Mouse (Mus musculus): ENCODE results near the gene Scd2.
A peak's percentile ranks its signal among the peaks of the same experiment; 100 is the strongest.
"Not testable (repeated sequence)": the region's sequence is repeated elsewhere in the genome, so short reads cannot be mapped to it uniquely, and the experiment has no call there.

Scd2 gene

DNA sequence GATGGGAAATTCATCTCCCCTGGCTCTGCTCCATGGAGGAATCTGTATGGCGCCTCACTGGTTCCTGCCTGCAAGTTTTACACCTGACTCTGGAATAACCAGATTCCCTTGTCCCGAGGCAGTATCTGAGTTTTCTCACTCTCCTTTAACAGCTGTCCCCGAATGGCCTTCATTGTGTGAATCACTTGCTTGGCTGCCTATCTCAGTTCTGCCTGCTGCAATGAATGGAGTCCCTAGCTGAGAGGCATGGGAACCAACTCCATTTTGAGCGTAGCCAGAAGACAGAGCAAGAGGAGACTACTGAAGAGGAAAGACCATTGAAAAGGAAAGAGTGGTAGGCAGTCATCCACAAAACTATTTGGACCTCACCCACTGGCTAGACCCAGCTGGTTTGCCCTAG lies 19.8 kb upstream of the Scd2 start:
- peak; percentile 31 for DNase-seq (ENCODE audit: low read depth, low spot score)

DNA sequence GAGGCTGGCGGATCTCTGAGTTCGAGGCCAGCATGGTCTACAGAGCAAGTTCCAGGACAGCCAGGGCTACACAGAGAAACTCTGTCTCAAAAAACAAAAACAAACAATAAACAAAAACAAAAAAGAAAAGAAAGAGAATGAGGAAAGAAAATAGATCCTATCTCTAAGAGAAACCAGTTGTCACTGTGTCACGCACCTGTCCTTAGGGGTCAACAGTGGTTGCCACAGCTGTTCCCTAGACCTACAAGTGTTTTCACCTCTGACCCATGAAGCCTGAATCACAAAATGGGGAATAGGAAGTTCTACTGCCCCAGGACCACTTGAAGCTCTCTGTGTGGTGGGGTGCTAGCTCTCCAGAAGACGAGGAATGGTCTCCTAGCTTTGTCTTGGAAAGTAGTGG lies 19.0 kb upstream of the Scd2 start:
- no peak for DNase-seq (ENCODE audit: low read depth, low spot score)

DNA sequence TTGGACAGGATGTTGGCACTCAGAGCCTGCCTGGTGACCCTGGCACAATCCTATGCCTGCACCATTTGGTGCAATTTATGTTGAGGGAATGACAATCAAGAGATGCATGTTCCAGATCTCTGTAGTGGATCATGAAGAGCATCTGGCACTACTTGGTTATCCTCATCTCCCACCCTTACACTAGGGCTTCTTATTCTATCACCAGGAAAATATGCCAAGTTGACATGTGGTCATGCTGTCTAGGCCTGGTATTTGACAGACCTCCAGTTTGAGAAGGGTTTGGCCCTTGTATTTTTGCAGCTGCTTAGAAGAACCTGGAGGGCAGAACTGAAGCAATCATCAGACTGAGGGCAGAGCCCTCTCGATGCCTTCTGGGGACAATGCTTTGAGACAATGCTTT lies 18.1 kb upstream of the Scd2 start:
- DNase-seq (ENCODE audit: low read depth, low spot score): peak; percentile 23

DNA sequence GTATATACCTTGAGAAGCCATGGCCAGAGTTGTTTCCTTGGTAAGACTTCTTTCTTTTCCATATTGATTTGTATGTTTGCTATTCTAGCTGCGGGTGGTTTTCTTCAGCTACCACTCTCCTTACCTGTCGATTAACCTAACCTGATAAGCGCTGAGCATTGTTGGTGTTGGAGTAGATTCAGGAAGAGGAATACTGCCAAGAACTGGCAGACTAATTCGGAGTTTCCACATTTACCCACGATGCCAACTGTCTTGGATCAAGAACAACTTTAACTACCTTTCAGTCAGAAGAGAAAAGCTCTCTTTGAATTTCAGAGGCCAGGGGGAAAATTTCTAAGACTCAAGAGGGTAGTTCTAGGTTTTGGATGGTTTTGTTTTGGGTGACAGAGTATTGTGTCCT lies 16.6 kb upstream of the Scd2 start:
- DNase-seq (ENCODE audit: low read depth, low spot score): peak; percentile 64

DNA sequence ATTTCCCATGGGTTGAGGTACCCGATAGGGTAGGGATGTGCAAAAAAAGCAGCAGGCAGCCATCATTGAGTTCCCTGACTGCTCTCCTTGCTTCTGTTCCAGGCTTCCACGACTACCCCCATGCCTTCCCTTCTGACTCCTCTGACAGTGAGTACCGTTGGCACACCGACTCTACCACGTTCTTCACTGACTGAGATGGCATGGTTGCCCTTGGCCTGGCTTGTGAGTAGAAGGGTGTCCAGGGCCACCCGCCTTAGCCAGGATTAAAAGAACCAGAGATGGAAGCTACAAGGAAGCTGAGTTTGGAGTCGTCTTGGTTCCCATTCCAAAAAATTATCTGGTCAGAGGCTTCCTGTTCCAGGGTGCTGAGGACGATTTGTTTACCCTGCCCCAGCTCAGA lies 15.5 kb upstream of the Scd2 start:
- no peak for DNase-seq (ENCODE audit: low read depth, low spot score)

DNA sequence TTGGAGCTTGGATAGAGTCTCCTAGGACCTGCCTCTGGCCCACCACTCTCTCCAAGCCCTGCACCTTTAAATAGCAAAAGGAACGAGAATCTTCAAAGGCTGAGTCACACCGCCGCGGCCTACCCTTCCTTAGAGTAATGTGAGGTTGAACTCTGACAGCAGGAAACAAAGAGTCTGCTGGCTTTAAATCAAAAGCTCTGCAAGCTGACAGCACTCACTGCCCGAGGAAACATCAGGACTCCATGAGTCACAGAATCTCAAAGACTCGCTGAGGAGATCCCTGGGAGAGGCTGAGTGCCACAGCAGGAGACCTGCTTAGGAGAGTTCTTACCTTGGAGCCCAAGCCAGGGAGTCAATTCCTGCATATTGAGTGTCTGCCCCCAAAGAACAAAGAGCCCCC lies 12.7 kb upstream of the Scd2 start:
- DNase-seq (ENCODE audit: low read depth, low spot score): peak; percentile 79

DNA sequence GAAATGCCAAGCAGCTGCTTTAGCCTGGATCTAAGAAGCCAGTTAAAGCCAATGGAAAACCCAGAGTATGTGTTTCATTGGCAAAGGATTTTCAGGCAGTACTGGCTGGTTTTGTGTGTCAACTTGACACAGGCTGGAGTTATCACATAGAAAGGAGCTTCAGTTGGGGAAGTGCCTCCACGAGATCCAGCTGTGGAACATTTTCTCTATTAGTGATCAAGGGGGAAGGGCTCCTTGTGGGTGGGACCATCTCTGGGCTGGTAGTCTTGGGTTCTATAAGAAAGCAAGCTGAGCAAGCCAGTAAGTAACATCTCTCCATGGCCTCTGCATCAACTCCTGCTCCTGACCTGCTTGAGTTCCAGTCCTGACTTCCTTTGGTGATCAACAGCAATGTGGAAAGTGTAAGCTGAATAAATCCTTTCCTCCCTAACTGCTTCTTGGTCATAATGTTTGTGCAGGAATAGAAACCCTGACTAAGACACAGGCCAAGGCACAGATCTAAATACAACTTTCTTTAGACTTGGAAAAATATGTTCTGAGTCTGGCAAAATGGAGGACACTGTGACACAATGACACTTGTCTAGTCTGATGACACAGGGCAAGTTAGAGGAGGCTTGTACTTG lies 11.5 kb upstream of the Scd2 start:
- not testable (repeated sequence) for DNase-seq (ENCODE audit: low read depth, low spot score)

DNA sequence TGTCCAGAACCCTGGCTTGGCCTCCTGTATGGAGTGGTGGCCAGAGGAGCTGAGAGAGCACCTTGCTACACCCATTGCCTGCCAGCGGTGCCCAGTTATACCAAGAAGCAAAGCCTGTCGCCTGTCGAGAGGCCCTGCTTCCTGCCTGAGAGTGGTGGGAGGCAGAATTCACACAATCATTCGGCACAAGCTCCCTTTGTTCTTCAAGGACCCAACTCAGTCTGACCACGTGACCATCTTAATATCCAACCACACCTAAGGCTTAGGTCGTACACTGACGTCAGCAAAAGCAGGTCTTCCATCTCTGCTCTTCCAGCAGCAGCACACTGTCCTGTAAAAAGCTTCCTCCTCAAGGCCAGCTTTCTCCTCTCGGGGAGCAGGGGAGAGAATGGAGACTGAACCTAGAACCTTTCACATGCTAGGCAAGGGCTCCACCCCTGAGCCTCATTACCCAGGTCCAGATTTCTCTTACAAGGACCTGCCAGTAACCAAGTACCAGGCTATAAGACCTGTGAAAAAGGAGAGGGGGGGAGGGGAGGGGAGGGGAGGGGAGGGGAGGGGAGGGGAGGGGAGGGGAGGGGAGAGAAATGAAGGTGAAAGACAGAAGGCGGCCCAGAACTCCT lies 10.8 kb upstream of the Scd2 start:
- no peak for DNase-seq (ENCODE audit: low read depth, low spot score)

DNA sequence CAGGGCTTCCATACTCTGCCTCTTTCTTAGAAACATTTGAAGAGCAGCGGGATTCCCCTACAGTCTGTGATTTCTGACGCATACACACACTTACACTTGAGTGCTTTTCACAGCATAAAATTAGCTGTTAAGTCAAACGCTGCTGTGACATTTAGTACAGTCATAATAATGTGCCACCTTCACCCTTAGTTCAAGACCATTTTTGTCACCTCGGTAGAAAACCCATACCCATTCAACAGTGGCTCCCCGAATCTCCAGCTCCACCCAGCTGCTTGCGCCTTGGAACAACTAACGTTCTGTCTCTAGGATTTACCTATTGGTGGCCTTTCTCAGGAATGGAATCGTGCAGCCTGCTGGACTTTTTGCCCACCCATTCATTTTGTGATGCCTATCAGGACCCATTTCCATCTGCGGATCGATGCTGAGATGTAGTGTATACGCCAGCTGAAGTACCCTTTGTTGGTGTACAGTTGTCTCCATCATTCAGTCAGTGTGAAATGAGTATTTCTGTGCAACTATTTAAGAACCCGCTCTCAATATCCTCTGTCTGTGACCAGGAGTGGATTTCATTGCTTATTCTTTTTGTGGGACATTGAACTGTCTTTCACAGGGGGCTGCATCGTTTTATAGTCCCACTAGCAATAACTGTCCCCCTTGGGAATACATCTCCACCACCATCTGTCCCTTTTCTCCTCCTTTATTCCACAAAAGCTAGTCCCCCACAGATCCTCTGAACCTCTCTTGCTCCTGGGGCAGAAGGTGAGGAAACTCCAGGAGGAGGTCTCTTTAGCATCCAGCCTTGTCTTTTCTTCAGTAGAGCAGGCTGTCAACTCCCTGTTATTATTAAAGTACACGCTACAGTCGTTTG lies 10.1 kb upstream of the Scd2 start:
- DNase-seq (ENCODE audit: low read depth, low spot score): peak; percentile 47

DNA sequence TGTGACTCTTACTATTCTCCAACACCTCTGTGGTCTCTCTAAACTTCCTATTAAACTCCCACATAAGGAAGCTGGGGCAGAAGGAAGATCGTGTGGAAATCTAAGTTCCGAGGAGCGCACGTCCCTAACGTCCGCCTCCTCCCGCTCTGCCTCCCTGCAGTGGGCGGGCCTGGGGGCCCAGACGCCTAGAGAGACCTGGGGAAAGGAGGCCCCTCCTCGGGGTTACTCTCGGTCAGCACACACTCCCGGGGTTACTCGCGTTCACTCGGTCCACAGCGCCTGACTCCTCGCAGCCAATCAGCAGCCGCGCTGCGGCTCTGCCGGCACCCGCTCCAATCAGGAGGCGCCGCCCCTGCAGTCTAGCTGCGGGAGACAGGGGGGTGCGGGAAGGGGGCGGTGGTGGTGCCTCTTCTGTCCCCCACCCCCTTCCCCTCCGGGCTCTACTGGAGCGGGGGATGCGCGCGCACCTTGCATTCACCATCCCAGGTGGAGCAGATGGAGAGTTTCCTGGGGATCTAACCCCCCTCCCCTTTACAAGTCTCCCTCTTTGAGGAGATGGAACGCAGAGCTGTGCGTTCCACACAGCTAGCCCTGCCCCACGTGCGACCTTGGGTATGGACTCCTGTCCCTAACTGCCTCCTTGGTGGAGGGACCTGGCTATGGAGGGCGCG lies 9.3 kb upstream of the Scd2 start:
- peak; percentile 97 for DNase-seq (ENCODE audit: low read depth, low spot score)

DNA sequence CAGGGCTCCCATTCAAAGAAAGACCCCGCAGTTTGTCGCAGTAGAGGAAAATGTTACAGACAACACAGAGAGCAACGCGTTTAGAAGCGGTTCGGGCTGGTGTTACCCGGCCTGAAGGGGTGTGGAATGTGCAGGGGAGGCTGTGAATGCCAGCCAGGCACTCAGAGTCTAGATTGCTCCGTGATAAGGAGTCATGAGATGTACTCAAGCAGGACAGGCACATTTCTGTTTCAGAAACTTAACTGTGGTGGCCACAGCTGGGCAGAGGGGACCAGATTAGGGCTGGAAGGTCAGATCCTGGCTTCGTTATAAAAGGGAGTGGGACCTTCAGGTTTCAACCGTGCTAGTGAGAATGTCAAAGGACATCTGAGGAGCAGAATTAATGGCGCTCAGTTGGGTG lies 8.8 kb upstream of the Scd2 start:
- peak; percentile 69 for DNase-seq (ENCODE audit: low read depth, low spot score)

DNA sequence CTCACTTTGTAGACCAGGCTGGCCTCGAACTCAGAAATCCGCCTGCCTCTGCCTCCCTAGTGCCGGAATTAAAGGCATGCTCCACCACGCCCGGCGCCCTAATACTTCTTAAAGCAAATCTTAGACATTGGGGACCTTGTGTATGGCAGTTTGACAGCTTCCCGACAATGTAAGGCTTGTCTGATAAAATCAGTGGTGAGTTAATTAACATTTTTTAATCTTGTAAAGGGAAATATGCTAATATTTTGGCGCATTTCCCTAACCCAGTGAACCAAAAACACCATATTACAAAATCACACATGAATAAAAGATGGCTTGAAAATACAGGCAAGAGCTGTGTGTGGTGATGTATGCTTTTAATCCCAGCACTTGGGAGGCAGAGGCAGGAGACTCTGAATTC lies 7.9 kb upstream of the Scd2 start:
- no peak for DNase-seq (ENCODE audit: low read depth, low spot score)

DNA sequence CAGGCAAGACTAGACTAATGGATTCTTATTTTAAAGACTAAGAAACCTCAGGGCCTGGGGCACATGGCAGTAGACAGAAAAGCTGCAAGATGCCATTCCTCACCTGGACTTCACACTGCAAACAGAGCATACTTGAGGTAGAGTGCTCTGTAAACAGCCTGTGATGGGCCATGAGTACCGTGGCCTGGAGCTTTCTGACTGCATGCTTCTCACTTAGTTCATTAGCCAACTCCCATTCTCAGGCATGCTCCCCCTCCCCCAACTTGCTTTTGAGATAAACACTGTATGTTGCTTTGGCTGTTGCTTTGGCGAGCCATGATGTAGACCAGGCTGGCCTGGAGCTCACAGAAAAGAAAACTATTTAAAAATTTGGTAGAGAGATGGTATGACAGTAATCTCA lies 7.4 kb upstream of the Scd2 start:
- DNase-seq (ENCODE audit: low read depth, low spot score): no peak

DNA sequence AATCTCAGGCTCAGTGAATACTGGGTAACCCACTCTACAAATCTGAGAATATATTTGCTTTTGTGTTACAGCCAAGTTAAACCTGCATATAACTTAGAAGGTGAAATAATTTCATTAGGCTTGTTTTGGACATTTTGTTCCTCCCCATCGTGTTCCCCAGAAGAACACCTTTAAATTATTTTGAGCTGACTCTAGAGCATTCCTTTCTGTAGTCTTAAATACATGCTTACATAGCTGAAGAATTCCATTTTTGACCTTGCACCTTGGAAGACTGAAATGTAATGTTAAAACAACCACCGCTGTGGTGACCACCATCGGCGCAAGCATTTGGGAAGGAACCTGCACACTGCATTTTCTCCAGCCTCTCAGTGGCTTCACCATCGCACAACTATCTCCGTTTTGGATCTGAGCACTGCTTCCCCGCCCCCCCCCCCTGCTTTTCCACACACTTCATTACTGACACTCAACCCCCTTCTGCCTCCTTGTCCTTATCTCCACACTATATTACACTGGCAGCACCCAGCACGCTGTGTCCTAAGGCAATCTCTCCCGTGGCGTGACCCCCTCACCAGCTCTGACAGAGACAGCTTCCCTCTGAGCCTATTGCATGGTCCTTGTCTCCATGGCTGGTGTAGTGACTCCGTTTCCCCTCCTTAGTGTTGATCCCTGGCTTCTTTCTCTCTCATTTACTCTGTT lies 5.9 kb upstream of the Scd2 start:
- DNase-seq (ENCODE audit: low read depth, low spot score): no peak

DNA sequence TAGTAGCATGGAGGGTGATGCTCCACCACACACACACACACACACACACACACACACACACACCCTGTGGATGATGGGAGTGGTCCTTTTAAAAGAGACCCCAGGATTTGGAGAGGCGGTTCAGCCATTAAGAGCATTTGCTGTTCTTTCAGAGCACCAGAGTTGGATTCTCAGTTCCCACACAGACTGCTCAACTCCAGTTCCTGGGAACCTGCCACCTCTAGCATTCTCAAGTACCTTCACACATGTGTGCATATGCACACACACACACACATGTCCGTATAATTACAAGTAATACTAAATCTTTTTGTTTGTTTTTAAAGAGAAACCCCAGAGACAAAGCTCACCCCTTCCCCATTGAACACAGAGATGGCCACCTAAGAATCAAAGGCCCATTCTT lies 1.4 kb upstream of the Scd2 start:
- DNase-seq (ENCODE audit: low read depth, low spot score): no peak

DNA sequence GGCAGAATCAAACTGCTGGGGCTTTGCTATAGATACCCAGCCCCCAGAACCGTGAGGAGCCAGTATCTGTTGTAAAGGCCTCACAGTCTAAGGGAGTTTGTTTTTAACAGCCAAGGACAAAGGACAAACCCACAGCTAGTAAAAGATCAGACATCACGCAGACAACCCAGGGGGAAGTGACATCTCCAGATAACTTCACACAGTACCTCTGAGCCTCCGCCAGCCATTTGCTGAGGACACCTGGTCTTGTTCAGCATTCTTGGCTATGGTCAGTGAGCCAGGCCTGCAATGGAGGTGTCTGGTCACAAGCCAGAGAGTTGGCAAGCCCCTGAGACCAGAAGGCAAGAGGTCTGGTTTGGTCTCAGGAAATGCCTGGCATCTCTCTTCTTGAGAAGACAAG lies 991 bp upstream of the Scd2 start:
- peak; percentile 96 for DNase-seq (ENCODE audit: low read depth, low spot score)

DNA sequence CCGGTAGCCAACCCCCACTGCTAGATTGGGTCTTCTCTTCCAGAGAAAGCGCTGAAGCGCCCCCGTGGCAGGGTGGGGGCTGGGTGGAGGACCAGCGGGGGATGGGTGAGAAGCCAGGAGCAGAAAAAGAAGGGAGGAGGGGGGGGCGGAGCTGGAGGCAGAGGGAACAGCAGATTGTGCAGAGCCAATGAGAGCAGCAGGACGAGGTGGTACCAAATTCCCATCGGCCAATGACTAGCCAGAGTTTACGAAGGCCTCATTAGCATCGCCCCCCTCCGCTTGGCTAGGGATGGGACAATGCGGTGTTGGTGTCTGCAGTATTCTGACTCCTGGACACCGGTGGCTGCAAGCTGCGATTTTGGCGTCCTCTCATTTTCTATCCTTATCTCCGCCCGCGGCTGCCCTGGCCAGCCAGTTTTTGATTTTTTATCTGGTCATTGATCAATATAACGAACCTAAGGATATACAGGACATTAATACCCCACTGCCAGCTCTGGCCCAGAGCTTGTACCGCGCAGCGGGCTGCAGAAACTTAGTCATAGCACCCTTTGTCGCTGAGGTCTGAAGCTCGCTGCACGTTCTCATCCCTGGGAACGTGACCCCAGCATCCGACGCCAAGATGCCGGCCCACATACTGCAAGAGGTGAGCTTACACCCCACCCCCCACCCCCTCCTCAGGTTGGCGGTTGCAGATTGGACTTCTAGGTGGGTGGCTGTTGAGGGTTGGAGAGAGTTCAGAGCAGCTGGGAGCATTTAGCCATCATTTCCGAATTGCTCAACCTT lies 486 bp downstream of the Scd2 start:
- DNase-seq (ENCODE audit: low read depth, low spot score): peak; percentile 100

DNA sequence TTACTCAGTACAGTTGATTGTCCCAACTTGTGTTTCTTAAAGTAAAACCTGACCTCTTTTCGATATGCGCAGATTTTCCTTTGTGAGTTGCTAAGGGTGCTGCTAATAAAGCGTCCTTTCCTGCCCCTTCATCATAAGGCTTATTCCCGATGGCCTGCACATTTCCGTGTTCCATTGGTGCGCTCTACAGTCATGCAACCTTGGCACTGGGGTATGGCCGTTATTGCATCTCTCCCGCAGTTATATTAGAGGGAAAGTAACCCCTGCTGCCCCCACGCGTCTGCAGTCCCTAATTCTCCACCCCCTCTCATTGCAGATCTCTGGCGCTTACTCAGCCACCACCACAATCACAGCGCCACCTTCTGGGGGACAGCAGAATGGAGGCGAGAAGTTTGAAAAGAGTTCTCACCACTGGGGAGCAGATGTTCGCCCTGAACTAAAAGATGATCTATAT lies 1.1 kb downstream of the Scd2 start:
- peak; percentile 98 for DNase-seq (ENCODE audit: low read depth, low spot score)

DNA sequence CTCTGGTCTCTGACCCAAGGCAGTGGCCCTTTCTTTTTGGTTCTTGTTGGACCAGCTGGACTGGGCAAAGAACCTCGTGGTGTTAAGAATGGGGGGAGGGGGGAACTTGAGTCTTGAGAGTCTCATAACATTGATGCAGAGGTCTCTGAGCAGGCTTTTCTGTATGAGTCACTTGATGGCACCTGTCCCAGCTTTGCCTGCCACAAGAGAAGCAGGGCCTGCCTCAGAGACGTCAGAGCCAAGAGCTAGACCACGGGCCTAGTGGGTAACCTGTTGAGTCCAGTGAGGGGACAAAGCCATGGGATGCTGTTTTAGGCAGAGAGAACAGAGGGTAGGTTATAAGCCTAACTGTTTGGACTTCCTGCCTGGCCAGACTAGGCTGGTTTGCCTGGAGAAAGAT lies 1.8 kb downstream of the Scd2 start:
- peak; percentile 82 for DNase-seq (ENCODE audit: low read depth, low spot score)

DNA sequence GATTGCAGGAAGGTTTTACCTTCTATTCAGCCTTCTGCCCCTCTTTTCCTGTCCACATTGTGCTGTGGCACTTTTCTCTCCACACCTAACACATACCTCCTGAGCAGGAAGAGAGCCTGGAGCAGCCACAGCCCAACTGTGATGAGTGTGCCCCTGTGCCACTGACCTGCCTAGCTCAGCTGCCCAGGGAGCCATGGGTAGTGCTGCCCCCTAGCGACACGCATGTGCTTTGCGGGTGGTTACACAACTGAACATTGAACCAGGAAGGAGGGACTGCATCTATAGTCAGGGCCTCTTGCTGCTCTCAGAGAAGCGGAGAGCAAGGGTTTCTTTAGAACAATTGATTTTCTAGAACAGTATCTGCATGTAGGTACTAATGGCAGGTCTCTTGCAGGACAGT lies 2.3 kb downstream of the Scd2 start:
- DNase-seq (ENCODE audit: low read depth, low spot score): peak; percentile 94

DNA sequence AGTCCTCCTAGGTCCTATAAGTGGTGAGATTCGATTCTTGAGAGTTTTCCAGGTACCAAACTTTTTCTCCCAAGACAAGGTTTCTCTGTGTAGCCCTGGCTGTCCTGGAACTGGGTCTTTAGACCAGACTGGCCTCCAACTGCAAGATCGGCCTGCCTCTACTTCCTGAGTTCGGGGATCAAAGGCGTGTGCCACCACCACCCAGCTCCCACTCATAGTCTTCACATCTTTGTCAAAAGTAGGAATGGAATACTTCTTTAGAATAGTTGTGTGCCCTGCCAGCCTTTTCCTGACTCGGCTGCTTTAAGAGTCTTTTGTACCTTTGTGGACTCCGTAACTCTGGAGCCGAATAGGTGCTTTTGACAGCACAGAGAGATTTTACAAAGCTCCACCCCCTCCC lies 2.7 kb downstream of the Scd2 start:
- DNase-seq (ENCODE audit: low read depth, low spot score): no peak

All from brain, adult 2 months (tissue).